Mouse (Mus musculus) midbrain, embryonic 14.5 days (tissue): ENCODE results near the gene Pdcd7. TPM values are rescaled to one million over a fixed set of nuclear protein-coding genes. Genes with fewer than 3 reads are reported as not detected.

Experiments
- ATAC-seq: fragments of 200-750 bp; cut with Nextera tagmentation; 2 replicates; pipeline ENCODE4 v1.8.0; 2017; ENCODE audit warnings: moderate number of reproducible peaks, moderate library complexity; ENCODE audit not compliant: low FRiP score, low TSS enrichment
- DNase-seq: peaks from one replicate; pipeline ENCODE4 v3.0.0-alpha.2; 2015
- H3K27ac ChIP-seq: fragments of 300-500 bp; sonication (generic); replicated peaks from 2 replicates; pipeline ENCODE4 v1.5.1; 2014; ENCODE audit warnings: mild to moderate bottlenecking, low read depth, low read length, moderate library complexity
- H3K27me3 ChIP-seq: fragments of 300-500 bp; sonication (generic); 2 replicates; pipeline ENCODE4 v1.6.1; 2014; ENCODE audit warnings: low read length, control low read depth, mixed read lengths; ENCODE audit not compliant: control insufficient read depth, insufficient read depth
- H3K36me3 ChIP-seq: fragments of 300-500 bp; sonication (generic); 2 replicates; pipeline ENCODE4 v1.6.1; 2014; ENCODE audit warnings: low read length, control low read depth; ENCODE audit not compliant: control insufficient read depth, insufficient read depth
- H3K4me1 ChIP-seq: fragments of 300-500 bp; sonication (generic); 2 replicates; pipeline ENCODE4 v1.6.1; 2014; ENCODE audit warnings: mild to moderate bottlenecking, antibody characterized with exemption, low read length, control low read depth; ENCODE audit not compliant: control insufficient read depth, insufficient read depth
- H3K4me2 ChIP-seq: fragments of 300-500 bp; sonication (generic); 2 replicates; pipeline ENCODE4 v1.6.1; 2014; ENCODE audit warnings: mild to moderate bottlenecking, low read length, moderate library complexity
- H3K4me3 ChIP-seq: fragments of 300-500 bp; sonication (generic); replicated peaks from 2 replicates; pipeline ENCODE4 v1.5.1; 2014; ENCODE audit warnings: low read depth, low read length
- H3K9ac ChIP-seq: fragments of 300-500 bp; sonication (generic); replicated peaks from 2 replicates; pipeline ENCODE4 v1.6.1; 2014; ENCODE audit warnings: mild to moderate bottlenecking, low read length, moderate library complexity
- H3K9me3 ChIP-seq: fragments of 300-500 bp; sonication (generic); 2 replicates; pipeline ENCODE4 v1.6.1; 2016; ENCODE audit warnings: low read length, control low read depth, mixed read lengths; ENCODE audit not compliant: control insufficient read depth
- WGBS: fragments of 180-500 bp; shearing (Covaris S2); extraction: QIAGEN DNeasy Blood & Tissue Kit; methylation state at CpG from one replicate; pipeline ENCODE4 v1.1.7; 2014; 5-methylcytosine and 5-hydroxymethylcytosine counted together
- polyA plus RNA-seq: library from polyadenylated mRNA; unstranded; fragments of >200 nt; fragmentation: Nextera tagmentation; extraction: Ambion mirVana; gene quantifications from 2 replicates; pipeline ENCODE4 v1.2.1, GENCODE M21; 2014

Pdcd7 gene
- polyA plus RNA-seq = 10.1 and 13.1 TPM in 2 replicates

GRCm38 (mm10) chr9:65345854-65346475 is at the start of gene Pdcd7:
Gene Pdcd7 (plus strand): TSS chr9:65346104.
- H3K4me2 ChIP-seq = peak within 1 kb of the TSS; percentile 95
- no peaks in the 10 kb centered on the region for H3K36me3 ChIP-seq
- peak within 1 kb of the TSS; percentile 96 for H3K4me3 ChIP-seq
- no peaks in the 10 kb centered on the region for H3K9me3 ChIP-seq
- no peaks in the 10 kb centered on the region for H3K27me3 ChIP-seq
- under 1% methylated on average over 59 of the region's 59 CpGs for WGBS
- H3K27ac ChIP-seq = peak within 1 kb of the TSS; percentile 93
- peaks cover 11% of the 10 kb centered on the region for H3K4me1 ChIP-seq
- ATAC-seq (peak; percentile 90), DNase-seq (peak; percentile 99)
- H3K9ac ChIP-seq = peak within 1 kb of the TSS; percentile 93

DNA sequence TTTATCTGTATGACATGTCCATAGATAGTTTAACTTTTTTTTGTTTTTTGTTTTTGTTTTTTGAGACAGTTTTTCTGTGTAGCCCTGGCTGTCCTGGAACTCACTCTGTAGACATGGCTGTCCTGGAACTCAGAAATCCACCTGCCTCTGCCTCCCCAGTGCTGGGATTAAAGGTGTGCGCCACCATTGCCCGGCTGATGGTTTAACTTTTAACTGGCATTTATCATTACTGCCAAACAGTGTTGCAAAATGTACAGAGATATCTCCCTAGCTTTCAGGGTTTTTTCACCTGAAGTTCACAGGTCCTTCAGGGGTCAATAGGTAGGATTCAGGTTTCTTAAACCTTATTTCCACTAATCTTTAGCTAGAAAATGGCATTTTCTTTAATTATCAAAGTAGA is 48.8 kb upstream of the Pdcd7 start:
- Histone ChIP-seq H3K4me2 (no peak overlapping the region), H3K9ac (no peak overlapping the region), H3K27ac (no peak overlapping the region), H3K4me3 (no peak overlapping the region), H3K9me3 (no peaks in the 10 kb centered on the region), H3K4me1 (peaks cover 14% of the 10 kb centered on the region), H3K36me3 (peaks cover 35% of the 10 kb centered on the region), H3K27me3 (no peaks in the 10 kb centered on the region)
- ATAC-seq (no peak), DNase-seq (no peak)
- WGBS = 94% methylated on average over 2 of the region's 2 CpGs

DNA sequence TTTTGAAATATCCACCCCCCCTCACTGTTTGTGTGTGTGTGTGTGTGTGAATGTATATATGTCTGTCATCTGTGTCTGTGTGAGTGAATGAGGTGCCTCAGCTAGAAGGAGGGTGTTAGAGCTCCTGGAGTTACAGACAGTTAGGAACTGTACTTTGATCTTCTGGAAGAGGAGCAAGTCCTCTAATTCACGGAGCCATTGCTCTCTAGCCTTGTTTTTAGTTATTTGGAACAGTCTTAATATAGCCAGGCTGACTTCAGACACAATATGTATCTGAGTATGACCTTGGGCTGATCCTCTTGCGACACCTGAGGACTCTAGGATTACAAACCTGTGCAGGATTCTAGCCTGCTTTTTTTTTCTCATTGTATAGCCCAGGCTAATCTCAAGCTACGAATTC is 47.1 kb upstream of the Pdcd7 start:
- no peak overlapping the region for H3K4me3 ChIP-seq
- 87% methylated on average over 3 of the region's 3 CpGs for WGBS
- H3K9ac ChIP-seq = no peak overlapping the region
- peaks cover 8% of the 10 kb centered on the region for H3K4me1 ChIP-seq
- ATAC-seq = no peak
- H3K27ac ChIP-seq = no peak overlapping the region
- H3K9me3 ChIP-seq = no peaks in the 10 kb centered on the region
- no peak for DNase-seq
- H3K36me3 ChIP-seq = peaks cover 52% of the 10 kb centered on the region
- no peak overlapping the region for H3K4me2 ChIP-seq
- H3K27me3 ChIP-seq = no peaks in the 10 kb centered on the region

GRCm38 (mm10) chr9:65299650-65300049 is 46.3 kb upstream of the Pdcd7 start:
- WGBS = 95% methylated on average over 7 of the region's 7 CpGs
- no peak for DNase-seq
- Histone ChIP-seq H3K4me3 (no peak overlapping the region), H3K4me2 (no peak overlapping the region), H3K36me3 (peaks cover 60% of the 10 kb centered on the region), H3K9me3 (no peaks in the 10 kb centered on the region), H3K27me3 (no peaks in the 10 kb centered on the region), H3K27ac (no peak overlapping the region), H3K9ac (no peak overlapping the region), H3K4me1 (peaks cover 8% of the 10 kb centered on the region)
- ATAC-seq = no peak

- Histone ChIP-seq H3K9ac (no peak overlapping the region), H3K27ac (no peak overlapping the region), H3K4me3 (no peak overlapping the region), H3K4me1 (no peaks in the 10 kb centered on the region), H3K9me3 (no peaks in the 10 kb centered on the region), H3K36me3 (peaks cover 67% of the 10 kb centered on the region), H3K4me2 (no peak overlapping the region), H3K27me3 (no peaks in the 10 kb centered on the region)
- ATAC-seq = no peak
- DNase-seq = no peak
- 95% methylated on average over 4 of the region's 4 CpGs for WGBS
Measured at GRCm38 (mm10) chr9:65302327-65302983, 43.4 kb upstream of the Pdcd7 start.

- H3K4me1 ChIP-seq = no peaks in the 10 kb centered on the region
- 97% methylated on average over 4 of the region's 4 CpGs for WGBS
- H3K4me2 ChIP-seq = no peak overlapping the region
- peaks cover 69% of the 10 kb centered on the region for H3K36me3 ChIP-seq
- no peaks in the 10 kb centered on the region for H3K9me3 ChIP-seq
- DNase-seq (no peak), ATAC-seq (no peak)
- H3K9ac ChIP-seq = no peak overlapping the region
- H3K4me3 ChIP-seq = no peak overlapping the region
- no peak overlapping the region for H3K27ac ChIP-seq
- H3K27me3 ChIP-seq = no peaks in the 10 kb centered on the region
Measured at GRCm38 (mm10) chr9:65303586-65303985, 42.3 kb upstream of the Pdcd7 start.

DNA sequence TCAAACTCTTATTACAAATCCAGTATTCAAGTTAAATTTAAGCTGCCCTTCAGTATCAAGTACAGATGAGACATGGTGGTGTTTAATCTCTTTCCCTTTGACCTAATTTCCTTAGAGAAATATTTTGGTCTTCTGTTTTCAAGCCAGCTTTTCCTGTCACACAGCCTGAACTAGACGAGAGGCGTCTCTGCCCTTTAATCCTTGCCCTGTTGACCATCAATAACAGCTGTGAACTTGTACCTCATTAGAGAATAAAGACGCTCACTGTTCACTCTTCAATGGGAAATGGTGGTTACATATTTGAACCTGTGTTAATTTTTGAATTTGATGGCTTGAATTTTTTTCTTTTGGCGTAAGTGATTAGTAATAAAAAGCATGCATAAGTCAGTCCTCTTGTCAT is 41.6 kb upstream of the Pdcd7 start:
- WGBS = 91% methylated on average over 4 of the region's 4 CpGs
- Histone ChIP-seq H3K9me3 (no peaks in the 10 kb centered on the region), H3K4me3 (no peak overlapping the region), H3K4me1 (no peaks in the 10 kb centered on the region), H3K27ac (no peak overlapping the region), H3K27me3 (no peaks in the 10 kb centered on the region), H3K4me2 (no peak overlapping the region), H3K36me3 (peaks cover 75% of the 10 kb centered on the region), H3K9ac (no peak overlapping the region)
- ATAC-seq (no peak), DNase-seq (no peak)

GRCm38 (mm10) chr9:65306672-65307071 is 39.2 kb upstream of the Pdcd7 start:
- H3K27ac ChIP-seq = no peak overlapping the region
- no peak for ATAC-seq
- DNase-seq = no peak
- H3K4me2 ChIP-seq = no peak overlapping the region
- H3K9ac ChIP-seq = no peak overlapping the region
- no peaks in the 10 kb centered on the region for H3K9me3 ChIP-seq
- peaks cover 68% of the 10 kb centered on the region for H3K36me3 ChIP-seq
- WGBS = 98% methylated on average over 2 of the region's 2 CpGs
- H3K27me3 ChIP-seq = no peaks in the 10 kb centered on the region
- H3K4me1 ChIP-seq = no peaks in the 10 kb centered on the region
- H3K4me3 ChIP-seq = no peak overlapping the region

- Histone ChIP-seq H3K36me3 (peaks cover 67% of the 10 kb centered on the region), H3K27ac (no peak overlapping the region), H3K9me3 (no peaks in the 10 kb centered on the region), H3K4me3 (no peak overlapping the region), H3K4me2 (no peak overlapping the region), H3K4me1 (no peaks in the 10 kb centered on the region), H3K27me3 (no peaks in the 10 kb centered on the region), H3K9ac (no peak overlapping the region)
- DNase-seq = no peak
- WGBS = 78% methylated on average over 1 of the region's 1 CpGs
- ATAC-seq = no peak
Measured at GRCm38 (mm10) chr9:65308011-65308410, 37.9 kb upstream of the Pdcd7 start.
